Mouse (Mus musculus): ENCODE measurements around the gene Gm21188. TPM values are rescaled to one million over a fixed set of nuclear protein-coding genes. Genes with fewer than 3 reads are reported as not detected.

The Gm21188 gene
- total RNA-seq (2023) = not detected in 4 replicates

DNA sequence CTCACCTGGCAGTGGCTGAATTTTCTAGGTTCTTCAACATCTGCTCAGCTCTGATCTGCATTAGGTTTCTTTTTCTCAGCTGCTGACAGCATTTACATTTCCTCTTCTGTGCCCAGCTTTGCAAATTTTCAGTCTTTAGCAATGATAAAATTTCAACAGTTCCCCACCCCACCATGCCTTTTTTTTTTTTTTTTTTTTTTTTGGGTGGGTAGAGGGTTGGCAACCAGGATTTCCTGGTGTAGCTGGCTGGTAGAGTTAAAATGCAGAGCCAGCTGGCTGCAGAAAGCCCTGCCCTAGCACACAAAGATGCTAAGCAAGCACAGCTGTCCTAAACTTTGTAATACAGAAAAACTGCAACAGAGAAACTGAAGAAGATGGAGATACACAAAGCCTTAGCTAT, at the start of gene Gm21188:
TSS of gene Gm21188 (minus strand) at position 110 of the 400 bp plus-strand sequence.

GRCm38 (mm10) chr13:120026911-120027310, 25.1 kb downstream of the Gm21188 start, which contains the start of gene Gm36079:
Gene Gm36079 (minus strand): TSS chr13:120027011.

Other genes starting within 250 kb of the Gm21188 start
- not detected in 4 replicates for gene AF067063, start 222.0 kb downstream of the Gm21188 start, total RNA-seq (2023)
- not detected in 4 replicates for gene D13Ertd608e, start 216.2 kb downstream of the Gm21188 start, total RNA-seq (2023)
- gene Tcstv1, start 157.4 kb downstream of the Gm21188 start, total RNA-seq (2023) = not detected in 4 replicates
- not detected in 4 replicates for gene Gm21761, start 122.9 kb downstream of the Gm21188 start, total RNA-seq (2023)
- not detected in 4 replicates for gene B020031M17Rik, start 101.4 kb downstream of the Gm21188 start, total RNA-seq (2023)
- not detected in 4 replicates for gene Gm36079, start 25.2 kb downstream of the Gm21188 start, total RNA-seq (2023)
- not detected in 4 replicates for gene Gm20767, start 88.1 kb upstream of the Gm21188 start, total RNA-seq (2023)
- gene Gm21818, start 120.2 kb upstream of the Gm21188 start, total RNA-seq (2023) = not detected in 4 replicates
- gene Gm21762, start 163.8 kb upstream of the Gm21188 start, total RNA-seq (2023) = 1.1 TPM in 1 of 4 replicates, not detected in the others
- not detected in 4 replicates for gene Gm21731, start 186.9 kb upstream of the Gm21188 start, total RNA-seq (2023)
- gene AF067061, start 210.9 kb upstream of the Gm21188 start, total RNA-seq (2023) = 1.9 TPM in 1 of 4 replicates, not detected in the others
- 1.8 to 3.5 TPM (median 2.7 TPM) in 4 replicates for gene BC147527, start 248.2 kb upstream of the Gm21188 start, total RNA-seq (2023)